Mouse (Mus musculus) frontal cortex, postnatal 36 days (tissue): Measurements from ENCODE around the gene Chgb.

ENCODE experiments used
- DNase-seq, 2 experiments: peaks; one replicate each; pipeline ENCODE4 v3.0.0; 2022; ENCODE audit warnings: low spot score in 2 of 2

The Chgb gene

DNA sequence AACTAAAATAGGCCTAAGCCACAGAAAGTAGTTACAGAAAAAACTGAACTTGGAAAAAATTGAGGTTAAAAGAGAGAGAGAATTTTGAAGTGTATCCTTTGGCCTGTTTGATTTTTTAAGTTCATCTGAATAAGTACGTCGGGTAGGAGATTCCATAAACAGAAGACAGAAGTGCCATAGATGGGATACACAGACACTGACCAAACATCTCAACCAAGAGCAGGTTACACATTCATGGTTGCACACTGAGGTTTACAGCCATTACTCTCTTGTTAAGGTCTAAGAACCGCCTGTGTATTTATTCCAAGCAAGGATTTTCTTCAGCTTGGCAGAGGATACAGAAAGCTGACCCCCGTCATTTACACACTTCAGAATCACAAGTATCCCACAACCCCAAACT, at the start of gene Chgb:
Chgb (plus strand) TSS at position 301 of the 400 bp plus-strand sequence.
- no peak for DNase-seq

DNA sequence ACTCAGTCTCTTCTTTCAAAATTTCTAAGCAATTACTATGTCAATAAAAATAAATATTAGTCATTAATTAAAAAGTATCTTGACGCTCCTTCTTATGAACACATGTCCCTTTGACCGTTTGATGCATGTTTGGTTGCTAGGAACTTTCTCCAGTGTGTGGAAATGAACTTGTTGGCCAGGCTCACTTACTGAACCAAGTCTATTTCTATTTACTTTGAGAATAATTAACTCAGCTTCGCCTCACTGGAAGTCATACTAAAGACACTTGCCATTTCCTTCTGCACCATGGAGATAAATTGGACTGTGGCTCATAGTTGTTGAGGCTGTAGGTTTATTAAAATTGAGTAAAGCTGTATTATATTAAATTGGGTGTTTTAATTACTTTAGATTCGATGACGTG, 48.1 kb upstream of the Chgb start:
- no peak for DNase-seq

DNA sequence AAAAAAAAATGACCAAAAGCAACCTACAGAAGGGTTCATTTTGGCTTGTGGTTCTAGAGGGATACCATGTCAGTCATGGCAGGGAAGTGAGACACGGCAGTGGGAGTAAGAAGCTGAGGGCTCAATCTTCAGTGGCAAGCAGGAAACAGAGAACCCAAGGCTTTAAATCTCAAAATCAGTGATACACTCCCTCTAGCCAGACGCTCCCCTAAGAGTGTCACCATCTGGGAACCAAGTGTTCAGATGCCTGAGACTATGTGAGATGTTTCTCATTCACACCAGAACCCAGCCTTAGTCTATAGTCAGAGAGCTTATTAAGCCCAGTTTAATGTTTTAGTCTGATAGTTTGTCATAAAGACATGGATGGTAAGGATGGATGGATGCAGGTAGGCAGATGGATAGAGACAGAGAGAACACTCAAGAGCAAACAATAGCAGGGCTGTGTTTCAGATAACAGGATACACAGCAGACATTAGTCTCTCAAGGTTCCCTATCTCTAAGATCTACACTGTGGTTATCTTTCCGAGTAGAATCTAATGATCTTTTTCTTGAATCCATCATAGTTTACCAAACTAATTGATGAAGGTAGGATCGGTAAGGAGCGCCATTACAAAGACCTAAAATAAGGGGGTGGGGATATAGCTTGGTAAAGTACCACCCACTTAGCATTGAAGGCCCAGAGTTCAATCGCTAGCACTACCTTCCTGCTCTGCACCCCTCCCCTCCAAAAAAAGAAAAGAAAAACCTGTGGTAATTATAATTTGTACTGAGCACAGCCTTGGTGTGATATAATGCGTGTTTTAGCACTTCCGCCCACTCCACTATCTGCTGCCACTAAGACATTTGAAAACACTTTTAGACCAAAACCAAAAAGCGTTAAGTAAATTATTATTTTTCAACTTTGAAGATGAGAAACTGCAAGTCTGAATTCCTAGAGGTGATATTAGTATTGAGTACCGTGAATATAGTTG, 47.2 kb upstream of the Chgb start:
- peak in 1 of 2 experiments; percentile 34 for DNase-seq

DNA sequence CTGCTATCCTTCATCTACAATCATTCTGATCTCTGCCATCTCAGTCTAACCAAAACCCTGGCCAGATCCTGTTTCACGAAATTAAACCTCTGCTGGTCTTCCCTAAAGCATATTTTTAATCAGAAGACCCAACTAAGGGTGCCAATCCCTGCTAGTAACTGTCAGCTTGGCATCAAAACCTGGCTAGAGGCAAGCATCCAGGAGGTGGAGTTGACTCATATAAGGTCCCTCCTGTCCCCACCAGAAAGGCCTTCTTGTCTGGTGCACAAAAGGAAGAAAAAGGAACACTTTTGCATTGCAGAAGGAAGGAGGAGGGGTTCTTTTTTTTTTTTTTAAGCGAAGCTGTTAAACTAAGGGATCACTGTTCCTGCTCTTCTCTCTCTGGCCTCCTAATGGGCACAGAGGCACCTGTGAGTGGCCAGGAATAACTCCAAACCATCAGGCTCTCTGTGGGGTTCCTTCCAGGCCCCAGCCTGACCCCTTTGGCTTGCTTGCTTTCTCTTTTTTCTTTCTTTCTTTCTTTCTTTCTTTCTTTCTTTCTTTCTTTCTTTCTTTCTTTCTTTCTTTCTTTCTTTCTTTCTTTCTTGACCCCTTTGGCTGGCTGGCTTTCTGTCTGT, 42.2 kb upstream of the Chgb start:
- no peak for DNase-seq

DNA sequence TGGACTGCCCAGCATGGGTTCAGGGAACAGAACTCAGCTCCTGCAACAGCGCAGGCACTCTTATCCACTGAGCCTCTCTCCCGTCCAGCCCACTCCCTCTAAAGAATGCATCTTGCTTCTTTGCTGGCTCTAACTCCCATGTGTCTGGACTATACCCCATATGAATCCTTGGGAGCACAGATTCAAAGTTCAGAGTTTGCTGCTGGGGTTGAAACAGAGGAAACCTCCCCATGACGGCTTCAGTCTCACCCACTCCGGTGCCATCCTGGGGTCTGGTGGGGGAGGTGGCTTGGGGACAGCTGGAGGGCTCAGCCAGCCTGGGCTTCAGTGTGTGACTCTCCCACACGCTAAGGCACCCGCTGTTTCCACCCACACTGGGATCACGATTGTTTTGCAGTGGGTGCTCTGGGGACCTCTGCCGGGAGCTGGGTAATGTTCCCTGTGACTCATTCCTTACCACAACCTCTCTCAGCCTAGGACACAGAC, 39.2 kb upstream of the Chgb start:
- DNase-seq: peak; percentile 70 to 76

DNA sequence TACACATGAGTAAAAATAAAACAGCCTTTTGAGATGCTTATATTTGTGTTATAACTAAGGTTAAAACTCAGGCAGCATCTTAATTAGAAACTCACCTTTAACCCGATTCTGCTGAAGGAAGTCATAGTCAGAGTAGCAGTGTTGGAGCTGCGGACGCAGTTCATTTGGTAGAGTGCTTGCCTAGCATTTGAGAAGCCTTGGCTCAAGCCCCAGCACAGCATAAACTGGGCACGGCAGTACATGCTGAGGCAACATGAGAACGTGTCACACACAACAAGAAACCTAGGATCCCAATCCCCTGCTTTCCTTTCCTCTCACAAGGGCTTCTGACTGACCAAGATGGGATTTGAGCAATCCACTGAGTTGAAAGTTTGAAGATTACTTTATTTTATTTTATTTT, 36.2 kb upstream of the Chgb start:
- DNase-seq: no peak

DNA sequence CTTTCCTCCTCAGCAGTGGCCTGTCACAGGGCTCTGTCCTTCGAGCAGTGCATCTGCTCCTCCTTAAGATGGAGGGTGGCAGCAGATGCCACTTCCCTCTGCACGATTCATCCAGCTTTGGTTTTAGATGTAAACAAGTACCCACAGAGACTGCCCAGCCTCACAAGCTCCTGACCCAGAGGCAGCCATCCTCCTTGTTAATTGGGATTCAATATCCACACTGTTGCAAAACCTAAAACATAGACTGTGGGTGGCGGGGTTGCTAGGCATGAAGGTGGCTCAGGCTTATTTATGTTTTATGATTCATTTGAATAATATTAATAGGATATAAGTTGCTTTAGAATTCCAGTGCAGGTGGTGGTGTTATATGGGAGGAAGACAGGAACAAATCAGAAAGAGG, 35.0 kb upstream of the Chgb start:
- no peak for DNase-seq

DNA sequence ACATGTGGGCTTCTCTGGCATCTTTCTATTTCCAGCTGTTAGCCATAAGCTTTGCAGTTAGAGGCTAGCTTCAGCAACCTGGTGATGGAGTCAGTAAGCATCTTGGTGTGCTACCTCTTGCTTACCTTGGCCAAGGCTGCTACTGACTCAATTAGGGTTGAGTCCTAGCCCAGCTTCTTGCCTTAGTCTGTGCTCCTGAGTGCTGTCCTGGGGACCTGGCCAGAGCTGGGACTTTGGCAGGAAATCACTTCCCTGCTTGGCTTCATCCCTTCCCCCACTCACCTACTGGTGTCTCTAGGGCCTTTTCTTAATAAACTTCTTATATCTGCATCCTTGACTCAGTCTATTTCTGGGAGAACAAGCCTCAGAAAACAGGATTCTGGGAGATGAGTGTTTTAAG, 30.4 kb upstream of the Chgb start:
- DNase-seq: no peak

DNA sequence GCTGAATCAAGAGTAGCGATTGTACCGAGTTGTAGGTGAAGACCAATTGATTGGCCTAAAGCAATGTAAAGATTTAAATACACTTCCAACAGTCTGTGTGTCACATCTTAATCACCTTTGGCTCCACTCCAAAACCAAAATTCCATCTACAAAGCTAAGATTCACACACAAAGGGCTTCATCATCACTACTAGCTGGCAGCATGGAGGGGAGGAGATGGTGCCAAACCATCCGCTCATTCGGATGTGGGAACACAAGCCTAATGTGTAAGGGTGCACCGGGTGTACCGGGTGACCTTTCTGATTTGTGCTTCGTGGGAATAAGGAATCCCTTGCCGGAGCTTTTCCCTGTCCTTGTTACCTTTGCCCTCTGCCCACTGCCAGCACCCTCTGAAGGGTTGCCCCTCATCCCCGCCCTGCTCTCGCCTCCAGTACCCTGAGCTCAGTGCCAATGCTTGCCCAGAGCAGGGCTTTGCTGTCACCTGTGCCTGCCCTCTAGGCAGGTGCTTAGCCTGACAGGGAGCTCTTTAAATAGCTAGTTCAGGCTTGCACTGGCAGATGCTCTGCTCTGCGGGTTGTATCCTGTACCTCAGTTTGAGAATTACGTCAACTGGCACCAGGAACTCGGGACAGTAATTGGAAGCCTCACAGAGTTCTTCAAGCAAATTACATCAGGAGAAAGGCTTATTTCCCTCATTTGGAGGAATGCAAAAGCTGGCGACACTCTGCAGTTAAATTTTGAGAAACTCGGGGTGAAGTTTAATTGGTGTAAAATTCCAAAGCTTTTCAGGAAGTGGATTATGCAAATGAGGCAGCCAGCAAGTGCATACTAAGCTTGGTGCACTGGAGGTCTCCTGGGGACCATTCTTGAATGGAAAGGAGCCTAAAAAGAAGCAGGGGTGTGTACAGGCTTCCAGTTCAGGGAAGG, 29.7 kb upstream of the Chgb start:
- DNase-seq: peak in 1 of 2 experiments; percentile 45

DNA sequence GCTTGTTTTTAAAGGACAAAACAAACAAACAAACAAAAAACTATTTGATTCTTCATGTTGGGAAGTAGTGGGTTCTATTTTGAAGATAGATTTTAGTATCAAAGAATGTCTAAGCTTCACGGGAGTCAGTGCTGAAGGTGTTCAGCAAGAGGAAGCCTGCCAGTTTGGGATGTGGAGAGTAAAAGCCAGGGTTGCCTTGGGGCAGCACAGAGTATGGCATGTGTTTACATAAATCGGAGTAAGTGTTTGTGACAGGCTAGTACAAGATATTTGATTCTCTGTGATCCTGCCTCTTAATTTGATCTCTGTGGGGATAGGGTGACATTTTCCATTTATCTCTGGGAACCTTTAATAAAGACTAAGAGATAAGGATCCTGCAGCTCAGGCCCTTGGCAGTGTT, 28.7 kb upstream of the Chgb start:
- DNase-seq: no peak

DNA sequence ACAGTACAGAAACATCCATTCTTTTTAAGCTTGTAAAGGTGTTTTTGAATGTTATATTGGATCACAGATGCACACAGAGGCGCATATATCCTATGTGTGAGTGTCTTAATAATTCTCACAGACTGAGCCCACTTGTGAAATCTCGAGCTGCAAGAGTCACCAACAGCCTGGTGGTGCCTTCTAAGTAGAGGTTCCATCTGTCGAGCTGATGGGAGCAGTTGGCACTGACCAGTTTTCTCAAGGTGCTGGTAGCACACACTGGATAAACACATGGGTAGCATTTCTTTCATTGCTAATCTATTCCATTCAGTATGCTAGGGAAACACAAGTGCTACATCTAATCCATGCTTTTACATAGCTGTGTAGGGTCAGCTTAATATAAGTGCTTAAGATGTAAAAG, 27.9 kb upstream of the Chgb start:
- DNase-seq: no peak

DNA sequence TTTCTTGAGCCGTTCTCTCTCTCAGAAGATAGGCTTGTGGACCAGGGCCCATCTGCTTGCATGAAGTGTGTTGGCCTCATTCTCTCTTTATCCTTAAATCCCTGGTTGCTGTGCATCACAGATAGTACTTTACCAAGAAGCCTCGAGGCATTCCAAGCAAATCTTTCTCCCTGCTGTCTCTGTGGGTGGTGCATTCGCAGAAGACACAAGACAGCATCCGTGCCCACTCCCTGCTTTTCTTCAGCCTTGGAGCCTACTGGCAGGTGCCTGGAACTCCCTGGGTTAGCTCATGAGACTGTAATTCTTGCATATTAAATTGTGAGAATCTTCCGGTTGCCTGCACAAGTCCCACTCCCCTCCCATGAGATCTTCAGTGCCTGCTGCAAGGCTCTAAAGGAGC, 23.2 kb upstream of the Chgb start:
- DNase-seq: peak; percentile 77 to 84

DNA sequence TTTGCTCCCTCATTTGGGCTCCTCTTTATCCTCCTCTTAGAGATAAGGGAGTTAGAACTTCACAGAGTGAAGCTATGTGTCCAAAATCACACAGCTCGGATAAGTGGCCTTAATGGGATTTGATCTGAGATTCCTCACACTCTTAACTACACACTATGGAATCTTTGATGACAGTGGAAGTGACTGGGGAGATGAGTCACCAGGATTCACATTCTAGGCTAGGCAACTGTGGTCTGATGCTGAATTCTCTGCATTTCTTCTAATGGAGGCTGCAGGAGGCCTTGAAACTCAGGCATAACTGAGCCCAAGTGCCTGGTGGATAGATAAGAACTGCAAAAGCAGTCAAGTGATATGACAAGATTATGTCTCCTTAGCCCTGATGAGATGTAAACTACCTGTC, 10.3 kb upstream of the Chgb start:
- no peak for DNase-seq

DNA sequence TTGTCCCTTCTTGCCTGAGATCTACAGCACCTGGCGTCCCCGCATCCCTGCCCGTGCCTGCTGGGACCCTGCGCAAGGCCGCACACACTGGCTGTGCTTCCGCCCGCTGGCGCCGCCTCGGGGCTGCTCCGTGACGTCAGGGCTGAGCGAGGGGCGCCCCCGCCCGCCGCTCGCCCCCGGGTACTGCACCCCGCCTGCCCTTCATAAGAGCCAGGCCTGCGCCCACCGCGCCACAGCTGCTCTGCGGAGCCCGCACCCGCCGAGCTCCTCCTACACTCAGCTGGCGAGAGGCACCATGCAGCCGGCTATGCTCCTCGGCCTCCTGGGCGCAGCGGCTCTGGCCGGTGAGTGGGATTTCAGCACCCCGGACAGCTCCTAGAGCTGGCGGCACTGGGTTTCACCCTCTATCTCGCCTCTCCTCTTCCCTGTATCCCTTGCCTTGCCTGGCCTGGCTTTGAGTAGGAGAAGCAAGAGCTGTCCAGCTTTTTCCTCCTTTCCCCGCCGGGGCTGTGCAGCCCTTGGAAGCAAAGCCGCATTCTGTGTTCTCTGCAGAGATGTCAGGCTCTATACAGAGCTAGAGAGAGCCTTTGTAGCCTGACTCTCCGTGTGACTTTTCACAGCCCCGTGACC, 476 bp downstream of the Chgb start:
- DNase-seq: peak; percentile 88

DNA sequence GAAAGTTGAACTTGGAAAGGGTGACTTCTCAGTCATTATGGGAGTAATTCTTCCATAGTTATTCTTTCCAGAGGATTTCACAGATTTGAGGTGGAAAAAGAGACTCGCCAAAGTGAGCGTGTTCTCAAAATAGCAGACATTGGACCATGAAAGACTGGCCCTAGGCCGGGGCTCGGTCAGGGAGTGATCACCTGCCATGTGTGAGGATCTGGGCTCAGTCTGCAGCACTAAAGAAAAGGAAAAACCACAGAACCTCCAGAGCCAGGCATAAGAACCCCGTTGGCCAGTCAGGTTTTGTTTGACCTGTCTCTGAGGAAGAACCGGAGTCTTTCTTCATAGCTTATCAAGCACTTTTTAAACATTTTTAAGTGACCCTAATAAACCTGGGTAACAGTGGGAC, 3.0 kb downstream of the Chgb start:
- DNase-seq: no peak

DNA sequence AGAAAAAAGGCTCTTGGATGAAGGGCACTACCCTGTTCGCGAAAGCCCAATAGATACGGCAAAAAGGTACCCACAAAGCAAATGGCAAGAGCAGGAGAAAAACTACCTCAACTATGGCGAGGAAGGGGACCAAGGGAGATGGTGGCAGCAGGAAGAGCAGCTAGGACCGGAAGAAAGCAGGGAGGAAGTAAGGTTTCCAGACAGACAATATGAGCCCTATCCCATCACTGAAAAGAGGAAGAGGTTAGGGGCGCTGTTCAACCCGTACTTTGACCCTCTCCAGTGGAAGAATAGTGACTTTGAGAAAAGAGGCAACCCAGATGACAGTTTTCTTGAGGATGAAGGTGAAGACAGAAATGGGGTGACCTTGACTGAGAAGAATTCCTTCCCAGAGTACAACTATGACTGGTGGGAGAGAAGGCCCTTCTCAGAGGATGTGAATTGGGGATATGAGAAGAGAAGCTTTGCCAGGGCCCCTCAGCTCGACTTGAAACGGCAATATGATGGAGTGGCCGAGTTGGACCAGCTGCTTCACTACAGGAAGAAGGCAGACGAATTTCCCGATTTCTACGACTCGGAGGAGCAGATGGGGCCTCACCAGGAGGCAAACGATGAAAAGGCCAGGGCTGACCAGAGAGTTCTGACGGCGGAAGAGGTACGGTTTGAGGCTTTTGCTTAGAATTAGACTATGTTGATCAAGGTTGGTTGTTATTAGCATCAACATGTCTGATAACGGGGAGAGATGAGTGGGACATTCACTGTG, 12.5 kb downstream of the Chgb start:
- DNase-seq: no peak

DNA sequence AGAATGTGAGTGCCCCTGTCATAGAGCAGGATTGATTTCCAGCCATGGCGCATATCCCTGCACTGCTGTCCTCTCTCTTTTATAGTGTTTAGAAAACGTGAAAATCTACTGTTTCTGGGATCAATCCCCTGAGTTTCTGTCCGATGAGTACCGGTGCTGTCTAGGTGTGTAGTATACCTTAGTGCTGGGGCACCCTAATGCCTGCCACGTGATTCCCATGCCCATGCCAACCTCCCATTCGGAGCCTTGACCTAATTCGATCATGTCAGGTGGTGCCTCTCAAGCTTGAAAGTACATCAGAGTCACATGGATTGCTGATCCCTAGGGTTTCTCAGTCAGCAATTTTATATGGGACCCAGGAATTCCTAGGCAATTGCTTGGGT, 13.1 kb downstream of the Chgb start:
- no peak for DNase-seq

DNA sequence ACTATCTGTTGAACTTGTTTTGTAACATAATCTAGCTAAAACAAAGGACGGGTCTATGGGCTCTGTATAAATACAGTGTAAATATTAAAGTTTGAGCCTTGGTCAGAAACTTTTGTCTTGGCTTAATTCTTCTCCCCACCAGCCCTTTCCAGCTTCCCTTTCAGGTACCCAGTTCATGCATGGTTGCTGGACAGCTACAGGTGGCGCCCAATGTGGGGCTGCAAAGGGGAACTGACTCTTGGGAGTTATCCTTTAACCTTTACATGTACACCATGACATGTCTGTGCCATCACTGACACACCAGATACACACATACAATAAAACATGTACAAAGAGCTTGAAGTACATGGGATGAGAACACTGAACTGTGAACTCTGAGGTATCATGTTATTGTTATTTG, 21.9 kb downstream of the Chgb start:
- DNase-seq: no peak

DNA sequence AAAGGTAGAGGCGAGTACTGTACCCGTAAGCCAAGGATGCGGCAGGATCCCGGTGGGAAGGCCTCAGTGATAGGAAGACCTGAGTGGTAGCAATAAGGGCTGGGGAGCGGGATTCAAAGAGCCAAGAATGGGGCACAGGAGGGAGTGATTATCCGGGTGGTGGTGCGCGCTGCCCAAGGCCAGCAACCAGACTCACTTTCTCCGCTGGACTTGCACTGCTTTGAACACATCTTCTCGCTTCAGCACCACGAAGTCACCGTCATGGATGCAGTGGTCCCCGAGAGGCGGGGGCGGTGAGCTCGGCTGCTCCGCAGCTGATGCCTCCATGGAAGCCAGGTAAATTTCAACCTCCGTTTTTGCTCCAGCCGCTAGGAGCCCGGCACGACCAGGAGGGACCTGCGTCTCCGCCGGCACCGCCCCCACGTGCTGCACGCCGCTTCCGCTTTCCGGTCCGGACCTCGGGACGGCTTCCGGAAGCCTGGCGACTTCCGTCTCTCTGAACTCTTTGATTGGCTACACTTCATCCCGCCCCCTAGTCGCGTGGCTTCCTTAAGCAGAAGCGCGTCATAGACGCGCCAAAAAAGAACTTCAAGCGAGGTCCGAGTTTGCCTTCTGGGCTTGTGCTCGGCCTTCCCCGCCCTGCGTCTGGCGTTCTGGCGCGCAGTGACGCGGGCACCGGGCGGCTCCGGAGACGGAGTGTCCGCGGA, 34.7 kb downstream of the Chgb start, which contains the start of the genes Trmt6 and Mcm8:
Trmt6 (minus strand) TSS at position 448 of the 707 bp plus-strand sequence.
Mcm8 (plus strand) TSS at position 534 of the 707 bp plus-strand sequence.
- DNase-seq: peak; percentile 84 to 90

DNA sequence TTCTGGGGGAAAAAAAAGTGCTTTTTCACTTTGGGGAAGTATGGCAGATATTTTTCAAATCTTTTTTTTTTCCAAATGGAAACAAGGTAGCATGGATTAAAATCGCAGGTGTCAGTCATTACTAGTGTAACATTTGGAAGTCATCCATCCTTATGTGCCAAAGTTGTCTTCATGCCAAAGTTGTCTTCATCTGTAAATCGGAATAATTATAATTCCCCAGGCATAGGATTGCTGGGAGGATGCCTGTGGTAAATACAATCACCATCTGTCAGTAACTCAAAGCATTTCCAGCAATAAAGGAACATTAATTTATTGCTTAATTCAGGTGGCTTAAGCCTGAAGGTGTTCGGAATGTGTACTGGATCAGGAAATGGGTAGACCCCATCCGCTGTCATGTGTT, 60.0 kb downstream of the Chgb start:
- DNase-seq: no peak
